Mouse (Mus musculus): Measurements from ENCODE around the gene Sec23a.

- TF ChIP-seq CTCF (IDR thresholded peaks at IDR 0.05; ENCODE audit: low read depth) (no peak), EP300 (IDR thresholded peaks at IDR 0.05; ENCODE audit: low read depth) (no peak)
These were observed 43.5 kb upstream of the Sec23a start for GRCm38 (mm10) chr12:59055196-59055850.
